Mouse (Mus musculus) right cerebral cortex, adult 2 months (tissue): ENCODE measurements around the gene Wnt2.

Experiments used
- DNase-seq, 2 experiments: peaks; one replicate each; pipeline ENCODE4 v3.0.0; 2021 to 2022; ENCODE audit warnings: low spot score in 2 of 2

Wnt2 gene

GRCm38 (mm10) chr6:17978881-17979280 is 51.5 kb downstream of the Wnt2 start:
- no peak for DNase-seq

DNA sequence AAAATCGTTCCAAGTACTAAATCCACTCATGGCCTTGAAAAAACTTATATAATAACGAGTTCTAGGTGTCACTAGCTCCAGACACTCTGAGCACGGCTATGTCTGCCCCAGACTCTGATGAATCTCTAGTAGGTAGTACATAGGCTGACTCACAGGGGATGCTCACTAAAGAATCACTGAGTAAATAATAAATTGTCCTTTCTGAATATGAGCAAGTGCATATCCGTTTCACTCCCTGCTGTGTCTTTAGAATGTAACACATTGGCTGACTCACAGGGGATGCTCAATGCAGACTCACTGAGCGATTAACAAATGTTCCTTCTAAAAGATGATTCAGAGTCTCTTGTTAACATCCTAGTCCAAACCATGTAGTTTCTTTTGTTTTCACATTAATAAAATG is 52.1 kb downstream of the Wnt2 start:
- DNase-seq = peak; percentile 26 to 33

DNA sequence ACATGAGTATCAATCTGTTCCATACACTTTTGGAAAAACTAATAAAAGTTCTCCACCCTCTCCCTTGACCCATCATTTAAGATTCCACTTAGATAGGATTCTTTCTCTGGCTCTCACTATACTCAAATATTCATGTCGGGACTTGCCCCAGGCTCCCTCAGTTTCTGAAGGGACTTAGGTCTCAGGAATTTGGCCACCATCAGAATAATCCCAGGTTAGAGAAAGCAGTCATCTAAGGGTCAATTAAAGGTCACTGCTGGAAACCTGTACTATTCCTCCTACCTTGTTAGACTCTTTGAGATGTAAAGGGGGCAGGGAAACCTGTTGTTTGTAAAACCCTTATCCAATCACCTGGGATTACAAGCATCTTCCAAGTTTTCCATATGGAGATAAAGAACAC is 53.2 kb downstream of the Wnt2 start:
- no peak for DNase-seq

- peak in 1 of 2 experiments; percentile 13 for DNase-seq
Observed at GRCm38 (mm10) chr6:17974416-17974815, 56.0 kb downstream of the Wnt2 start.

GRCm38 (mm10) chr6:17971393-17971792 is 59.0 kb downstream of the Wnt2 start:
- DNase-seq = no peak

DNA sequence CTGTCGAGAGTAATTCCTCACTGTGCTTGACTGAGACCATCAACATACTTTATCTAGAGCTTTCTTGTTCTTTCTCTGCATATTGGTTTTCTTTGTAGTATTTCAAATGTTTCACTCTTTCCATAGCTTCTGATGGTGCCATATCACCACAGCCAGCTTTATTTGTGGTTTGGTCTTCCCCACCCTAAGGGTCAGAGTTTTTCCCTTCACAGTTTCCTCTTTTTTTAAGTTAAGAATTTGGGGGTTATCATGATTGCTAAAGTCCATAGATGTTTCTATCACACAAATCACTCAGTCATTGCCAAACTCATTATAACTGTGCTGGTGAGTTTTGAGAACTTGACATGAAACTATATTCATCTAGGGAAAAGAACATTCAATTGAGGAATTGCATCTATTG is 60.6 kb downstream of the Wnt2 start:
- no peak for DNase-seq

- DNase-seq = no peak
Observed at GRCm38 (mm10) chr6:17968467-17969144, 61.8 kb downstream of the Wnt2 start.

GRCm38 (mm10) chr6:17963455-17963854 is 66.9 kb downstream of the Wnt2 start:
- no peak for DNase-seq

- DNase-seq = no peak
Observed at GRCm38 (mm10) chr6:17951779-17952178, 78.6 kb downstream of the Wnt2 start.

GRCm38 (mm10) chr6:17949103-17949502 is 81.3 kb downstream of the Wnt2 start:
- DNase-seq = no peak

DNA sequence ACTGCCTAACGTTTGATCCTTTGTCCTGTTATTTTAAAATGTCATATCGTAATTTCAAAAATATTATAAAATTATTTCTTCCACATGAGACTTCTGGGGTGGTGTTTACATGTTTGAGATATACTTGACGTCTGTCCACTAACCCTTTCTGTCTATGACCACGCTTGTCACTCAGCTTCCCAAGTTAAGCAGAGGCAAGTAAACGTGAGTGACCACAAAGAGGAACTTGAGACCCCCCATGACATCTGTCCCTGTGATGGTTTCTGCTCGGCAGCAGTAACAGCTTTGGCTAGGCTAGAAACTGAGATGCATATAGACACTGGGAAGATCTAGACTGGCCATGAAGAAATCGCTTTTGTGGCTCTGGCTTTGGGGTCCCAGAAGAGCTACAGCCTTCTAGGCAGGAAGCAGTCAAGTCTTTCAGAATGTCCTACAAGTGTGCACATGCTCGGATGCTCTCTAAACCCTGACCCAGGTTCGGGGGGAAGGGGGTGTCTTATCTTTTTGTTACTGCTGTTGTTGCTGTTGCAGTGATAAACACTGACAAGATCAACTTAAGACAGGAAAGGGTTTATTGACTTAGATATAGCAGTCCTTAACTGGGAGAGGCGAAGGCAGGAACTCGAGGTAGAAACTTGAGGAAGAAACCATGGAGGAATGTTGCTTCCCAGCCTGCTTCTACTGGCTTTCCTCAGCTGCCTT is 83.1 kb downstream of the Wnt2 start:
- no peak for DNase-seq

DNA sequence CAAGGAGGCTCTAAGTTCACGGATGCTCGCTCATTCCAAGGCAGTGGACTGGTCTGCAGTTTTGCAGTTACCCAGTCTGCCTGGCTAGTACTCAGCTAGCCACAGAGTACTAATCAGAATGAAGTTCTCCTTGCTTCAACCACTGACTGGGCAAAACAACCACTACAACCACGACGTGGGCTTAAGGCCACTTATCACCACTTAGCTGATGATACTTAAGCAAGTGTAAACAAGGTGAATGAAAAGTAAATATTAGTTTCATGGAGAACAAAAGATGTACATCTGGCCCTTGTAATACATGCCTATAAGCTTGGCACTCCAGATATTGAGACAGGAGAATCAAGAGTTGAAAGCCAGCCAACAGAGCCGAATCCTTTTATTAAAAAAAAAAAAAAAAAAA is 83.9 kb downstream of the Wnt2 start:
- DNase-seq = no peak

DNA sequence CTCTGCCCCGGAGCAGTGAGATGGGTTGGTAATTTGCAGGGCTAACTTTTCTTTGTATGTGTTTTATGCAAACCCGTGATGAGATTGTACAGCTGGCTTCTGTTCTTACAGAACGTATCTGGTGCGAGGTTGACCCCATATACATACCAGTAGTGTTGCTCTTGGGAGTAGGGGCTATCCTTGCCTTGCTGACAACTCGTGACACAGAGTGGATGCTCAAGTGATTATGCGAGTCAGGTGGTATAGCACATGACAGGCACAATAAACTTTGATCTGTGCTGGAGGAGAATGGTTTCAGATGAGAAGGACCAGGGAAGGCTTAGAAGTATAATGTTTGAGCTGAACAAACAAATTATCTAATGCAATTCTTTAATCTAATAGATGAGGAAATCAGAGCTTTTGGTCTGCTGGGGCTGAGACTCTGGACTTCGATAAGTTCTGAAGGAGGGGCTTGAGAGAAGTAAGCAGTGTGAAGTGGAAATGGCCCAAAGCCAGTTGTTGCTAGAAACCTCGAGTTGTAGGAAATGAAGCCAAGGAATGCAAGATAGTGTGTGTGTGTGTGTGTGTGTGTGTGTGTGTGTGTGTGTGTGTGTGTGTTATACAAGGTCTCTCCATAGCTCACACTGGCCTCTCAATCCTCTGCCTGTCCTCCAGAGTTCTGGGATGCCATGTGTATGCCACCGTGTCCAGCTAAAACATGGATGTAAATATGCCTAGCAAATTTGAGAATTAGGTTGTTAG is 86.3 kb downstream of the Wnt2 start:
- no peak for DNase-seq

GRCm38 (mm10) chr6:17942344-17942743 is 88.0 kb downstream of the Wnt2 start:
- DNase-seq = no peak

DNA sequence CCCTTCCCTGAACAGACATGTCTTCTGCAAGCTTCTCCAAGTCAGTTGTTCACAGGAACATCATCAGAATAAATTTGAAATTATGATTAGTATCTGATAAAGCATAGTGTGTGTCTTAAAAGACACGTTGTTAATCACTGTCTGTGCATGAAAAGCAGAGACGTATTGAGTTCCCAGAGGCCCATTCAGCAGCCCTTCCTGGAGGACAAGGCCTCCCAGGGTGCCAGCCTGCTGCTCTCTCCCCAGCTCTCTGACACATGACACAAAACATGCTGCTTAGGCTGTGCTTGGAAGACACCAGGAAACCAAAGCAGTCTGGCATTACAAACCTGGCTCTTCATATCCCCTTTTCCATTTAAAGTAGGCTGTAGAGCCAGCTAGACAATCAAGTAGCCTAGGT is 88.5 kb downstream of the Wnt2 start:
- no peak for DNase-seq
